Mouse (Mus musculus) left cerebral cortex, postnatal 4 days (tissue): Measurements from ENCODE around the gene Tbx19. TPM values are rescaled to one million over a fixed set of nuclear protein-coding genes. Genes with fewer than 3 reads are reported as not detected.

Experiments
- DNase-seq: peaks from one replicate; pipeline ENCODE4 v3.0.0-alpha.2; 2022
- intact Hi-C: fragments of 180-260 bp; cut with DNase I; formaldehyde crosslinking; loops from one replicate; pipeline ENCODE4 v1.15.1; 2025
- total RNA-seq, 2 experiments: library from RNA; stranded (reverse); gene quantifications; 2 replicates each; pipeline ENCODE4 v1.2.3; 2021

The Tbx19 gene
- total RNA-seq, 2 experiments from 2014 or later: not detected

DNA sequence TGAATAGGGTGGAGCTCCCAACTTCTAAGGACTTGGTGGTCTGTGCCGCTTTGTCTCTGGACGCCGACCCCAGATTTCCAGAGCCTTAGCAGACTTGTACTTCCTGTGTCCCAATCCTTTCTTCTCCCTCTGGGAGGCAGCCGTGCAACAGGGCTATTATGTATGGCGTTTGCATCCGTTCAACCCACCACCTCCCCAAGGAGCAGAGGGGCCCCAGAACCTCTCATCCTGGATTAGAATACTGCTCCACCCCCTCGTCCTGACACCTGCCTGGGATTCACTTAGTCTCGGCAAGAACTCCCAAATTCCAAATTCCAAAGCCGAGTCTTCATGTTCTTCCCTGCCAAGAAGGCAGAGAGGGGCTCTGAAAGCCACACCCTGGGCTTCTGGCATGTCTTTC, 40.8 kb downstream of the Tbx19 start:
- DNase-seq: no peak
- intact Hi-C loops: loop anchor here (5.0 to 10.0 kb wide), 4 partner anchors 82 to 802 kb away; partner anchors contain the start of gene Atp1b1

GRCm38 (mm10) chr1:165119011-165119726, 41.4 kb downstream of the Tbx19 start:
- no peak for DNase-seq
- intact Hi-C loops: loop anchor here (5.0 to 10.0 kb wide), 2 partner anchors 82 to 214 kb away; no protein-coding TSS in a partner anchor

DNA sequence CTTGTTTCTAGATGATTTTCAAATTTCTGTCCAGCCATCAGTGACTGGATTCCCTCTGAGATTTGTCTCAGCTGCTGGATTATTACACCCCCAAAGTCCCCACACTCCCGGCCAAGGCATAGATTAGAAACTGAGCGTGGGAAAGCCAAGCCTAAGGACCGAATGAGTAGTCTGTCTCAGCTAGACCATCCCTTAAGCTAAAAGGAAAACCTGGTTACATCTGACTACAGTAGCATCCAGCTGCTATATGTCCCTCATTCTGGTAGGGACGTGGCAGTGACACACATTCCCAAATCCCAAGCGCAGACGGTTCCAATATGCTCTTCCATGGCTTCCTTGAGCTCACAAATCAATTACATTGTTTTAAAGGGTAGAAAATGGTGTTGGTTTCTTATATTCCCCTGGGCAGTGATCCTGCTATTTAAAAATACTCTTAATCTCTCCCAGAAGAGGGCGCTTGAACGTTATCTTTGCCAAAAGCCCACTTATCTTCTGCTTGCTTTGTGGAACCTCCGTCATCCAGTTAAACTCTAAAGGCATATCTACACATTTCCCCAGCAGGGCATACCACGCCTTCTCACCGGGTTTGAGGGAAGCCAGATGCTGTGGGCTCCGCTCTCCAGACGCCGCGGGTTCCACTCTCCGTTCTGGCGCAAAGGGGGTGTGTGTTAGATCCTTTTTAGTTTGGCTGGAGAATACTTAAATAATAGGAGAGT, 46.0 kb downstream of the Tbx19 start:
- intact Hi-C loops: loop anchor here (5.0 to 10.0 kb wide), 2 partner anchors 77 to 210 kb away; no protein-coding TSS in a partner anchor
- no peak for DNase-seq

DNA sequence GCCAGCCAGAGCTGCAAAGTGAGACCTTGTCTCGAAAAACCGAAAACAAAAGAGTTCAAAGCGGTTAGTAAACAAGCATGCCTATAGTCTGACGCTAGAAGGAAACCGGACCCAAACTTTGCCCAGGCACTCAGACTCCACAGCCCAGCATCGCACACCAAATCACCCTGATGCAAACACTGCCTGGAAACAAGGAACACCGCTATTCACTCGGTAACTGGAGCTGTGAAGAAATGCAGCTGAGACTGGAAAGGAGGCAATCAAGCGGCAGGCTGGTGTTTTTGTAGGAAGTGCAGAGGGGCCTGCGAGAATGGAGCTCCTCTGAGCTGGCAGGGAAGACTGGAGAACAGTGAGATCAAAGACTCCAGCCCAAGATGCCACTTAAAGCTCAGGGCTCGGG, 46.9 kb downstream of the Tbx19 start:
- no peak for DNase-seq
- intact Hi-C loops: loop anchor here (10.0 kb wide), 1 partner anchor 209 kb away; no protein-coding TSS in a partner anchor

DNA sequence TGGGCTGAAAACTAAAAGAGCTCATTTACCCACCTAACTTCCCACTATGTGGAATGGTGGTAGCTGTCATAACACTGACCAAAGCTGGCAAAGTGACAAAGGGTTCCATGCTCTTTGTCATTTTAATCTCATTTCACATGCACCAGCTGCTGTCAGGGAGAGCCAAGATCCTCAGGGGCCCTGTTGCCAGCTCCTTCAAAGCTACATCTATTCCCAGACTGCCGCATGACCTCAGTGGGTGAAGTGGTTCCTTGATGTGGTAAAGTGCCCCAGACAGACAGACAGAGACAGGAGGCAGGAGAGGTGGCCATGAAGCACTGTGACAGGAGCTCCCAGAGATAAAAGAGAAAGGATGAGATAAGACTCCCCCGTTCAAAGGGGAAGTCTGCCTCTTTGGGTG, 49.9 kb downstream of the Tbx19 start:
- peak; percentile 52 for DNase-seq
- intact Hi-C loops: loop anchor here (10.0 kb wide), 1 partner anchor 206 kb away; no protein-coding TSS in a partner anchor

DNA sequence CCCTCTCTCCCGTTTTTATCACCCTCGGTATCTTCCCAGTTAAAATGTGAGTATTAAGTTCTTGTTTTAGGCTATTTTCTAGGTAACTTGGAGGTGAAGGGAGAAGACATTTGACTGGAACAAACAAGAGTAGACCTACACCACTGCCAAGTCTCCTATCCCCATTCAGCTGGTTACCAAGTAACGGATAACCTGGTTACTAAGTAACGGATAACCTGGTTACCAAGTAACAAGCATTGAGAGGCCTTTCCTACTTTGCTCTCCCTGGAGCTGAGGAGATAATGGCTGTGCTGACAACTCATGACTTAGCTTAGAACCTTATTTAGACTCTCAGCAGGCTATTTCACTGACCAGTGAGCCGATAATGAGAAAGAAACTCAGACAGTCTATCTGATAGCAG, 51.4 kb downstream of the Tbx19 start:
- DNase-seq: no peak
- intact Hi-C loops: no loop called here

DNA sequence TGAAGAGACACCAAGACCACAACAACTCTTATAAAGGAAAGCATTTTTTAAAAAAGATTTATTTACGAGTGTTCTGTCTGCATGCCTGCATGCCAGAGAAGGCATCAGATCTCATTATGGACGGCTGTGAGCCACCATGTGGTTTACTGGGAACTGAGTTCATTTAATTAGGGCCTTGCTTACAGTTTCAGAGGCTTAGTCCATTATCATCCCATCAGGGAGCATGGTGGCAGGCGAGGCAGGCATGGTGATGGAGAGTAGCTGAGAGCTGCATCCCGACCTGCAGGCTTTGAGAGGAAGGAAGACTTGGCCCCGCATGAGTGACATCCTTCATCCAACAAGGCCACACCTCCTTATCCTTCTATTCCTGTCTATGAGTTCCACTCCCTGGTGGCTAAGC, 52.1 kb downstream of the Tbx19 start:
- intact Hi-C loops: no loop called here

DNA sequence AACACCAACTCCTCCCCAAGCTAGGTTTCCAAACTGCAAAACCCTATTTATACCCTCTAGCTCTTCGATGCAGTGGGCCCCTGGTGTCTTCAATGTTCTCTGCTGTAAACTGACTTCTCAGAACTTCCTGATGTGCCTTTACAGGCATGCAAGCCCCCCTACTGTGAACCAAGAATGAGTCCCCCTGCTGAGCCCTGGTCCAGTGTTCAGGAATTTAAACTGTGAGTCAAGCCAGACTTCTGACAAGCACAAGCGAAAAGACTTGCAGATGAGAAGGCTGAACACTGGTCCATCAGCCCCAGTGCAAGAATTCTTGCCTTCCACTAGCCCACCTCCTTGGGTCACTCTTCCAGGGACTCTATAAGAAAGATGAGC, 54.6 kb downstream of the Tbx19 start:
- intact Hi-C loops: no loop called here
- DNase-seq: no peak

More for the DNA sequence above, 52.1 kb downstream of the Tbx19 start:
- no peak for DNase-seq

GRCm38 (mm10) chr1:165105270-165106010, 55.1 kb downstream of the Tbx19 start:
- DNase-seq: no peak
- intact Hi-C loops: no loop called here

GRCm38 (mm10) chr1:165104707-165105259, 55.8 kb downstream of the Tbx19 start:
- DNase-seq: no peak
- intact Hi-C loops: no loop called here

DNA sequence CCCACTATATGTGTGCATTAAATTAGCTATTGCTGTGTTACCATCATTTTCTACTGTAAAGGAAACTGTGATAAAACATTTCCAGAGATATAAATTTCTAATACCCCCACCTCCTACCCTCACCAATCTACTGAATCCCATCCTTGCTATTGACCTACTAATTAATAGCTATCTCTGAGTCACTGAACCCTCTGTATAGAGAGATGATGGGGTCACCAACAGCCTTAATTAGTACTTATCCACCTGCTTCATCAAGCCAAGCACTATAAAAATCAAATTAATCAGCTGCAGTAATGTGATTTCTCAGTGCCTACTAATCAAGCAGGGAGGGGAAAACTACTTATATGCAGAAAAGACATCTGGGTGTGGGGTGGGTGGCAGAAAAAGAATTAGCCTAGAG, 61.0 kb downstream of the Tbx19 start:
- intact Hi-C loops: loop anchor here (10.0 kb wide), 1 partner anchor 65 kb away; no protein-coding TSS in a partner anchor

DNA sequence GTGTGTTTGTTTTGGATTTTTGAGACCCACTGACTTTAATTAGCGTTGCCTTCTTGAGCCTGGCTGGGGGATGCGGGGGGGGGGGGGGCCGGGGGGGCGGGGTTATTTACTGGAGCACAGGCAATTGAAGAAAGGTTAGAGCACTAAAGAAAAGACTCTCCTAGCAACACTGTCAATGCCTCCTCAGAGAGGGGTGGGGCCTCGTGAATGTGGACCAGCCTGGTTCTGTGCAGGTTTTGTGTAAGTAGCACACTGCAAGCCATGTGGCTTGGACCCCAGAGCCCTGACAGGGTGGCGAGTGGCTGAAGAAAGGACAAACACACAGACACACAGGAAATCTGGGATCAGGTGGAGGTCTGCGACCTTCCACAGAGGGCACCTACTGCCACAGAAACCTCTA, 65.7 kb downstream of the Tbx19 start:
- intact Hi-C loops: loop anchor here (10.0 kb wide), 1 partner anchor 60 kb away; no protein-coding TSS in a partner anchor

More for the DNA sequence above, 61.0 kb downstream of the Tbx19 start:
- DNase-seq: no peak

DNA sequence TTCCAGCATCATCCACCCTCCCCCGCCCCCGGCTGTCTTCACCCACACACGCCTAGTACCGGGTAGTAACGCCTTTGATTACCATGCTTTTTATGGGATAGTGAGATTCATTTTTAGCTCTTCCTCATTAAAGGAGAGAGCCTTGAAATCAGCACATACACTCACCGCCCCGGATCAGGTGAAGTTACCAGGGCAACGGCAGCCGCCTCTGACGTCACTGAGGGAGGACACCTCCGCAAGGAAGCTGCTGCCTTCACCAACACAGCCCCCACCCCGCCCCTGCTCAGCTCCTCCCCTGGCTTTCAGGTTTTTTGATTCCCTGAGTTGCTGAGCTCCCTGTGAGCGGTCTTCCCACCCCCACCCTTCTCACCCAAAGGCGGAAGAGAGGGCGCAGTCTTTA, 68.9 kb downstream of the Tbx19 start:
- DNase-seq: peak; percentile 49
- intact Hi-C loops: loop anchor here (10.0 kb wide), 1 partner anchor 57 kb away; no protein-coding TSS in a partner anchor

More for the DNA sequence above, 65.7 kb downstream of the Tbx19 start:
- DNase-seq: no peak

DNA sequence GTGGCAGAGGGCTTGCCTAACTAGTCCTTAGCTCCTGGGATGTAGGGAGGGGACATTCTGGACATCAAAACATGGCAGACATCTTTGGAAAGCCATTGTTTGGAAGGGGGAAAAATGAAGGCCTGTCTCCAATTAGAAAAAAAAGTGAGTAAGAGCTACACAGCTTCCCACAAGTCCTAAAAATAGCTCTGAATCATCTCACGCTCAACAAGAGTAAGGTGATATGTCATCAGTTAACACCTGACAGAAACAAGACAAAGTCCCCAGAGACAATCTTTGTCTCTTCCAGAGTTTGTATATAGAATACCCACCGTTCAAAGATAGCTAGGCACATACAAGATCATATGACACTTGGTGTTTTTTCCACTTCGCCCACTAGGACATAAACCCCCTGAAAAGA, 71.0 kb downstream of the Tbx19 start:
- intact Hi-C loops: no loop called here
- DNase-seq: no peak

Other genes starting within 250 kb of the Tbx19 start
- gene Xcl1, start 225.2 kb downstream of the Tbx19 start, total RNA-seq: not detected
- 1 to 10 TPM; 5.4 to 5.9 TPM for gene Sft2d2, start 33.7 kb upstream of the Tbx19 start, total RNA-seq
- 10 to 100 TPM; 82.9 to 87.0 TPM for gene Tiprl, start 76.2 kb upstream of the Tbx19 start, total RNA-seq
- 10 to 100 TPM; 53.8 to 56.9 TPM for gene Gpr161, start 135.0 kb upstream of the Tbx19 start, total RNA-seq